Mouse (Mus musculus) MEL (cell line): Measurements from ENCODE around the gene Rnf213. TPM values are rescaled to one million over a fixed set of nuclear protein-coding genes. Genes with fewer than 3 reads are reported as not detected.

Experiments
- DNase-seq: peaks from one replicate; pipeline ENCODE4 v3.0.0; 2011; ENCODE audit warnings: low read depth, low spot score
- H3K27ac ChIP-seq: 2 replicates; pipeline ENCODE4 v1.5.1; 2012; ENCODE audit warnings: low read depth, mild to moderate bottlenecking, control low read depth, low read length, moderate library complexity; ENCODE audit not compliant: control insufficient read depth
- H3K27me3 ChIP-seq, 2 experiments: fragments of 150-350 bp in 1 of 2; sonication (generic) in 1 of 2; 2 replicates each; pipeline ENCODE4 v1.6.1; 2012; ENCODE audit warnings: low read length in 2 of 2, mild to moderate bottlenecking in 2 of 2, improper control_type of control experiment in 1 of 2, moderate library complexity in 1 of 2; ENCODE audit not compliant: insufficient read depth in 2 of 2, control insufficient read depth in 1 of 2
- H3K36me3 ChIP-seq, 2 experiments: 2 replicates each; pipeline ENCODE4 v1.6.1; 2012 to 2014; ENCODE audit warnings: low read length in 2 of 2, improper control_type of control experiment in 1 of 2, inconsistent platforms in 1 of 2, mild to moderate bottlenecking in 1 of 2; ENCODE audit not compliant: insufficient read depth in 2 of 2, control insufficient read depth in 1 of 2
- H3K4me1 ChIP-seq, 2 experiments: fragments of 150-350 bp in 1 of 2; sonication (generic) in 1 of 2; 2 replicates each; pipeline ENCODE4 v1.6.1; 2012; ENCODE audit warnings: low read length in 2 of 2, improper control_type of control experiment in 1 of 2, mild to moderate bottlenecking in 1 of 2; ENCODE audit not compliant: insufficient read depth in 2 of 2, control insufficient read depth in 1 of 2
- H3K4me3 ChIP-seq, 2 experiments: fragments of 150-350 bp in 1 of 2; sonication (generic) in 1 of 2; 2 replicates each; pipeline ENCODE4 v1.5.1; 2012; ENCODE audit warnings: low read depth in 2 of 2, low read length in 2 of 2, mild to moderate bottlenecking in 2 of 2, moderate library complexity in 2 of 2, control low read depth in 1 of 2, improper control_type of control experiment in 1 of 2; ENCODE audit not compliant: control insufficient read depth in 1 of 2, insufficient read depth in 1 of 2
- H3K79me2 ChIP-seq: 2 replicates; pipeline ENCODE4 v1.6.1; 2012; ENCODE audit warnings: mild to moderate bottlenecking, low read length, moderate library complexity; ENCODE audit not compliant: control insufficient read depth, poor library complexity, insufficient read depth
- H3K9ac ChIP-seq: 2 replicates; pipeline ENCODE4 v1.6.1; 2012; ENCODE audit warnings: low read depth, mild to moderate bottlenecking, control low read depth, low read length, moderate library complexity; ENCODE audit not compliant: control insufficient read depth, poor library complexity, severe bottlenecking
- H3K9me3 ChIP-seq: fragments of 150-350 bp; sonication (generic); replicated peaks from 2 replicates; pipeline ENCODE4 v1.6.1; 2012; ENCODE audit warnings: mild to moderate bottlenecking, low read length, improper control_type of control experiment, moderate library complexity; ENCODE audit not compliant: insufficient read depth
- BHLHE40 ChIP-seq: IDR thresholded peaks from 2 replicates; pipeline ENCODE4 v1.6.1; 2012; ENCODE audit warnings: low read depth, mild to moderate bottlenecking, inconsistent platforms, low read length, improper control_type of control experiment, borderline replicate concordance
- CHD1 ChIP-seq: IDR thresholded peaks from 2 replicates; pipeline ENCODE4 v1.6.1; 2012; ENCODE audit warnings: low read depth, mild to moderate bottlenecking, inconsistent platforms, low read length, improper control_type of control experiment
- CHD2 ChIP-seq: IDR thresholded peaks from 2 replicates; pipeline ENCODE4 v1.6.1; 2011; ENCODE audit warnings: low read length, improper control_type of control experiment
- CTCF ChIP-seq, 3 experiments: IDR thresholded peaks in 2 of 3; conservative IDR thresholded peaks in 1 of 3; 2 replicates each; pipeline ENCODE4 v1.5.1; 2011 to 2012; ENCODE audit warnings: low read length in 3 of 3, low read depth in 2 of 3, mild to moderate bottlenecking in 2 of 3, improper control_type of control experiment in 1 of 3, inconsistent platforms in 1 of 3, mixed read lengths in 1 of 3, moderate library complexity in 1 of 3; ENCODE audit not compliant: control insufficient read depth in 1 of 3, insufficient read depth in 1 of 3, poor library complexity in 1 of 3, severe bottlenecking in 1 of 3
- E2F4 ChIP-seq: IDR thresholded peaks from 2 replicates; pipeline ENCODE4 v1.6.1; 2011; ENCODE audit warnings: low read depth, low read length, improper control_type of control experiment, borderline replicate concordance
- ELF1 ChIP-seq: IDR thresholded peaks from 2 replicates; pipeline ENCODE4 v1.6.1; 2014; ENCODE audit warnings: low read depth, mild to moderate bottlenecking, inconsistent platforms, low read length, improper control_type of control experiment, moderate library complexity
- EP300 ChIP-seq, 2 experiments: IDR thresholded peaks; 2 replicates each; pipeline ENCODE4 v1.6.1; 2011; ENCODE audit warnings: improper control_type of control experiment in 2 of 2, low read length in 2 of 2, low read depth in 1 of 2, mild to moderate bottlenecking in 1 of 2
- GATA1 ChIP-seq: IDR thresholded peaks from 2 replicates; pipeline ENCODE4 v1.6.1; 2011; ENCODE audit warnings: low read depth, low read length, improper control_type of control experiment
- HCFC1 ChIP-seq: IDR thresholded peaks from 2 replicates; pipeline ENCODE4 v1.6.1; 2012; ENCODE audit warnings: low read depth, mild to moderate bottlenecking, inconsistent platforms, low read length, improper control_type of control experiment, moderate library complexity
- JUND ChIP-seq: IDR thresholded peaks from 2 replicates; pipeline ENCODE4 v1.6.1; 2011; ENCODE audit warnings: low read depth, mild to moderate bottlenecking, improper control_type of control experiment, low read length
- MAFK ChIP-seq: IDR thresholded peaks from 2 replicates; pipeline ENCODE4 v1.6.1; 2011; ENCODE audit warnings: low read depth, mild to moderate bottlenecking, low read length, improper control_type of control experiment, borderline replicate concordance
- MAZ ChIP-seq: IDR thresholded peaks from 2 replicates; pipeline ENCODE4 v1.6.1; 2012; ENCODE audit warnings: low read depth, mild to moderate bottlenecking, inconsistent platforms, low read length, improper control_type of control experiment
- MXI1 ChIP-seq: IDR thresholded peaks from 2 replicates; pipeline ENCODE4 v1.6.1; 2011; ENCODE audit warnings: mild to moderate bottlenecking, low read depth, low read length, improper control_type of control experiment
- MYB ChIP-seq: IDR thresholded peaks from 2 replicates; pipeline ENCODE4 v1.6.1; 2011; ENCODE audit warnings: mild to moderate bottlenecking, low read depth, low read length, improper control_type of control experiment
- MYC ChIP-seq: IDR thresholded peaks from 2 replicates; pipeline ENCODE4 v1.6.1; 2011; ENCODE audit warnings: low read depth, mild to moderate bottlenecking, low read length, improper control_type of control experiment, moderate library complexity
- NELFE ChIP-seq: IDR thresholded peaks from 2 replicates; pipeline ENCODE4 v1.6.1; 2011; ENCODE audit warnings: low read depth, low read length, improper control_type of control experiment
- NRF1 ChIP-seq: IDR thresholded peaks from 2 replicates; pipeline ENCODE4 v1.6.1; 2014; ENCODE audit warnings: low read depth, mild to moderate bottlenecking, inconsistent platforms, low read length, improper control_type of control experiment, moderate library complexity; ENCODE audit not compliant: poor library complexity, insufficient read depth, severe bottlenecking
- POLR2A ChIP-seq, 2 experiments: IDR thresholded peaks; 2 replicates each; pipeline ENCODE4 v1.6.1; 2011 to 2012; ENCODE audit warnings: low read length in 2 of 2, mild to moderate bottlenecking in 2 of 2, control low read depth in 1 of 2, improper control_type of control experiment in 1 of 2, low read depth in 1 of 2, moderate library complexity in 1 of 2; ENCODE audit not compliant: control insufficient read depth in 1 of 2, insufficient read depth in 1 of 2, poor library complexity in 1 of 2
- POLR2AphosphoS2 ChIP-seq: IDR thresholded peaks from 2 replicates; pipeline ENCODE4 v1.6.1; 2011; ENCODE audit warnings: low read length, improper control_type of control experiment
- SIN3A ChIP-seq: IDR thresholded peaks from 2 replicates; pipeline ENCODE4 v1.6.1; 2012; ENCODE audit warnings: low read length, improper control_type of control experiment, inconsistent platforms
- SMC3 ChIP-seq: IDR thresholded peaks from 2 replicates; pipeline ENCODE4 v1.6.1; 2011; ENCODE audit warnings: low read depth, low read length, improper control_type of control experiment
- TAL1 ChIP-seq: IDR thresholded peaks from 2 replicates; pipeline ENCODE4 v1.6.1; 2012; ENCODE audit warnings: mild to moderate bottlenecking, inconsistent platforms, low read length, moderate library complexity, mixed read lengths
- TBP ChIP-seq: IDR thresholded peaks from 2 replicates; pipeline ENCODE4 v1.8.0; 2011; ENCODE audit warnings: low read depth, low read length, improper control_type of control experiment
- USF1 ChIP-seq: IDR thresholded peaks from 2 replicates; pipeline ENCODE4 v1.6.1; 2014; ENCODE audit warnings: low read depth, mild to moderate bottlenecking, inconsistent platforms, low read length, improper control_type of control experiment, moderate library complexity
- ZC3H11A ChIP-seq: IDR thresholded peaks from 2 replicates; pipeline ENCODE4 v1.6.1; 2012; ENCODE audit warnings: low read depth, mild to moderate bottlenecking, inconsistent platforms, low read length, improper control_type of control experiment
- ZMIZ1 ChIP-seq: IDR thresholded peaks from 2 replicates; pipeline ENCODE4 v1.6.1; 2012; ENCODE audit warnings: low read depth, mild to moderate bottlenecking, inconsistent platforms, low read length, improper control_type of control experiment, moderate library complexity
- ZNF384 ChIP-seq: IDR thresholded peaks from 2 replicates; pipeline ENCODE4 v1.6.1; 2012; ENCODE audit warnings: low read depth, mild to moderate bottlenecking, inconsistent platforms, low read length, improper control_type of control experiment
- polyA plus RNA-seq, 2 experiments: library from polyadenylated mRNA; stranded (reverse) in 1 of 2; unstranded in 1 of 2; fragments of >175 nt in 1 of 2; fragments of >200 nt in 1 of 2; gene quantifications; 2 replicates each; pipeline versions ENCODE4 v1.2.1 to v1.2.4; 2012; ENCODE audit warnings: low replicate concordance in 2 of 2, low read depth in 1 of 2; ENCODE audit not compliant: insufficient read length in 2 of 2, insufficient read depth in 1 of 2, missing spikeins in 1 of 2
- total RNA-seq: library from RNA; depleted of rRNA; stranded (reverse); fragments of 300-350 nt; gene quantifications from 2 replicates; pipeline ENCODE4 v1.2.3, GENCODE M21; 2012

Rnf213 gene
- total and polyA plus RNA-seq, 3 experiments: 10.7 to 11.6 TPM; not detected in 1

- peak overlapping the region; percentile 22 to 33; a peak in 3 of 4 replicates for H3K4me3 ChIP-seq
Observed at GRCm38 (mm10) chr11:119428649-119429136, 35.8 kb downstream of the Rnf213 start.

DNA sequence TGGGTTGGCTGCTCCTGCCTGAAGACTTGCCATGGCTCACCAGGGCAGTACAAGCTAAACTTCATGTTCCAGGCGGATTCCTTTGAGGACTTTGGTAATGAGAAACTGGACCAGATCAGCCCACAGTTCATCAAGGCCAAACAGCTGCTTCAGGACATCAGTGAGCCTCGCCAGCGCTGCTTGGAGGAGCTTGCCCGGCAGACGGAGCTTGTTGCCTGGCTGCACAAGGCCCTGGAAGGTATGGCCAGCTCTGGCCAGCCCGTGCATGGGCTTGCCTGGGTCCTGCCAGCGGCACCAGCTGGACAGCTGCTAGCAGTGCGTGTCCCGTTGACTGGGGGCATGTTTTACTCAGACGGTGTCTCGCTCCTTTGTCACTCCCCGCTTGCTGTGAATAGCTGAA, 38.6 kb downstream of the Rnf213 start:
- Histone ChIP-seq H3K27ac (no peak overlapping the region), H3K9me3 (no peaks in the 10 kb centered on the region), H3K27me3 (no peaks in the 10 kb centered on the region), H3K36me3 (peaks cover 0 to 16% of the 10 kb centered on the region in 2 experiments; a peak in 3 of 4 replicates), H3K9ac (no peak overlapping the region), H3K4me3 (no peak overlapping the region), H3K79me2 (no peaks in the 10 kb centered on the region), H3K4me1 (peaks cover 5 to 23% of the 10 kb centered on the region in 2 experiments)
- TF ChIP-seq MAFK: no peak
- no peak for DNase-seq

More at GRCm38 (mm10) chr11:119428649-119429136, 35.8 kb downstream of the Rnf213 start:
- H3K36me3 ChIP-seq: peaks cover 0 to 16% of the 10 kb centered on the region in 2 experiments; a peak in 2 of 4 replicates
- peak; percentile 97 for DNase-seq
- no peak overlapping the region for H3K27ac ChIP-seq
- no peaks in the 10 kb centered on the region for H3K27me3 ChIP-seq
- no peaks in the 10 kb centered on the region for H3K79me2 ChIP-seq
- peak overlapping the region; percentile 29; the same call in 1 of the 2 replicates for H3K9ac ChIP-seq
- H3K4me1 ChIP-seq: peaks cover 5 to 23% of the 10 kb centered on the region in 2 experiments
- no peaks in the 10 kb centered on the region for H3K9me3 ChIP-seq
- TF ChIP-seq E2F4: no peak
- TF ChIP-seq BHLHE40: no peak
- no peak for TF ChIP-seq MYC
- TF ChIP-seq TAL1: no peak
- 0 out of 2 replicates have a peak, but pooled peaks have one; percentile 24 for TF ChIP-seq MXI1
- no peak; a peak in 1 of 4 replicates for TF ChIP-seq POLR2A (IDR thresholded peaks at IDR 0.05; ENCODE audit: control insufficient read depth in 1 of 2, insufficient read depth in 1 of 2, low read depth in 1 of 2, low read length in 2 of 2, poor library complexity in 1 of 2)
- TF ChIP-seq GATA1: peak; percentile 60; the same call in 1 of the 2 replicates
- TF ChIP-seq JUND: no peak
- no peak for TF ChIP-seq NELFE
- no peak for TF ChIP-seq POLR2AphosphoS2
- no peak for TF ChIP-seq MYB
- no peak for TF ChIP-seq SIN3A
- peak; percentile 19 to 34; a peak in 1 of 4 replicates for TF ChIP-seq EP300 (IDR thresholded peaks at IDR 0.05; ENCODE audit: low read depth in 1 of 2, low read length in 2 of 2)
- TF ChIP-seq NRF1: peak; percentile 57
- TF ChIP-seq ELF1: no peak
- TF ChIP-seq ZNF384: no peak
- TF ChIP-seq ZC3H11A: no peak
- TF ChIP-seq CHD2: no peak
- no peak for TF ChIP-seq CHD1
- TF ChIP-seq TBP: no peak
- 0 out of 2 replicates have a peak, but pooled peaks have one; percentile 53 for TF ChIP-seq HCFC1
- no peak for TF ChIP-seq SMC3
- TF ChIP-seq MAZ: no peak; the same call in 1 of the 2 replicates
- no peak for TF ChIP-seq USF1
- no peak for TF ChIP-seq ZMIZ1
- no peak for TF ChIP-seq CTCF (IDR thresholded peaks at IDR 0.05 in 2 of 3, conservative IDR thresholded peaks at IDR 0.05 in 1 of 3; ENCODE audit: control insufficient read depth in 1 of 3, insufficient read depth in 1 of 3, low read depth in 2 of 3, low read length in 3 of 3, poor library complexity in 1 of 3, severe bottlenecking in 1 of 3)
